Mouse (Mus musculus) layer of hippocampus, adult 18-20 months (tissue): Measurements from ENCODE around the gene Oscp1. TPM values are rescaled to one million over a fixed set of nuclear protein-coding genes. Genes with fewer than 3 reads are reported as not detected.

Experiments
- DNase-seq, 2 experiments: peaks; one replicate each; pipeline ENCODE4 v3.0.0; 2022; ENCODE audit warnings: low spot score in 2 of 2
- long read RNA-seq: library from polyadenylated mRNA; stranded (forward); transcript quantifications from one replicate; pipeline ENCODE4 v2.0.0, GENCODE M21; 2021
- total RNA-seq, 2 experiments: library from RNA; stranded (reverse); gene quantifications; 2 replicates each; pipeline ENCODE4 v1.2.3; 2021

Oscp1 gene
- total RNA-seq = 10 to 100 TPM; 43.6 to 47.6 TPM
- long read RNA-seq, full-length matches to known transcripts = 13 of 22 reads
- long read RNA-seq, partial matches to known transcripts = 5 of 22 reads
- long read RNA-seq, other reads (novel, unspliced or antisense) = 4 of 22 reads

GRCm38 (mm10) chr4:126058134-126058996 is at the start of gene Oscp1:
TSS of gene Oscp1 (plus strand) at chr4:126058565.
- peak; percentile 91 to 97 for DNase-seq

GRCm38 (mm10) chr4:126017676-126018332 is 40.6 kb upstream of the Oscp1 start:
- DNase-seq = no peak

GRCm38 (mm10) chr4:126018966-126019538 is 39.3 kb upstream of the Oscp1 start:
- DNase-seq = no peak

GRCm38 (mm10) chr4:126024303-126024900 is 34.0 kb upstream of the Oscp1 start, which contains the start of gene Csf3r:
TSS of gene Csf3r (plus strand) at chr4:126024550.
- DNase-seq = no peak

- DNase-seq = no peak
Measured at GRCm38 (mm10) chr4:126025801-126026200, 32.6 kb upstream of the Oscp1 start.

GRCm38 (mm10) chr4:126027980-126028379 is 30.4 kb upstream of the Oscp1 start:
- no peak for DNase-seq

GRCm38 (mm10) chr4:126029042-126029441 is 29.3 kb upstream of the Oscp1 start:
- no peak for DNase-seq

- no peak for DNase-seq
Measured at GRCm38 (mm10) chr4:126030705-126031104, 27.7 kb upstream of the Oscp1 start.

- no peak for DNase-seq
Measured at GRCm38 (mm10) chr4:126035413-126035812, 23.0 kb upstream of the Oscp1 start.

- peak; percentile 82 to 89 for DNase-seq
Measured at GRCm38 (mm10) chr4:126046851-126047585, 11.3 kb upstream of the Oscp1 start, which contains the start of gene Mrps15. TSS of gene Mrps15 (plus strand) at chr4:126046925.

- DNase-seq = peak; percentile 79 to 90
Measured at GRCm38 (mm10) chr4:126051617-126052016, 6.7 kb upstream of the Oscp1 start.

- DNase-seq = no peak
Measured at GRCm38 (mm10) chr4:126057207-126058133, 895 bp upstream of the Oscp1 start.

- DNase-seq = peak; percentile 78 to 87
Measured at GRCm38 (mm10) chr4:126058997-126059362, 615 bp downstream of the Oscp1 start.

GRCm38 (mm10) chr4:126062856-126063255 is 4.5 kb downstream of the Oscp1 start:
- peak; percentile 16 to 37 for DNase-seq

- DNase-seq = peak; percentile 35 to 73
Measured at GRCm38 (mm10) chr4:126065241-126065640, 6.9 kb downstream of the Oscp1 start.

- peak in 1 of 2 experiments; percentile 24 for DNase-seq
Measured at GRCm38 (mm10) chr4:126067401-126068077, 9.2 kb downstream of the Oscp1 start.

GRCm38 (mm10) chr4:126068842-126069241 is 10.5 kb downstream of the Oscp1 start:
- DNase-seq = no peak

- no peak for DNase-seq
Measured at GRCm38 (mm10) chr4:126077833-126078232, 19.5 kb downstream of the Oscp1 start.

- DNase-seq = no peak
Measured at GRCm38 (mm10) chr4:126079266-126079665, 20.9 kb downstream of the Oscp1 start.
